Mouse (Mus musculus): ENCODE measurements around the gene Krtap31-2. TPM values are rescaled to one million over a fixed set of nuclear protein-coding genes. Genes with fewer than 3 reads are reported as not detected.

Krtap31-2 gene
- polyA plus RNA-seq (2017; shearing (Covaris generic)): not detected

GRCm38 (mm10) chr11:99935991-99936390, at the start of gene Krtap31-2:
Gene Krtap31-2 (plus strand): TSS chr11:99936291.
- ATAC-seq: no peak

- no peak for ATAC-seq
These were observed 28.5 kb upstream of the Krtap31-2 start, which contains the start of gene Krtap31-1 for GRCm38 (mm10) chr11:99907620-99908019. Gene Krtap31-1 (plus strand): TSS chr11:99907920.

GRCm38 (mm10) chr11:99914451-99914850, 21.6 kb upstream of the Krtap31-2 start, which contains the start of gene Gm11565:
Gene Gm11565 (plus strand): TSS chr11:99914751.
- ATAC-seq: no peak

- no peak for ATAC-seq
These were observed 1.7 kb downstream of the Krtap31-2 start for GRCm38 (mm10) chr11:99937751-99938264.

GRCm38 (mm10) chr11:99948175-99948574, 12.1 kb downstream of the Krtap31-2 start, which contains the start of gene Krtap9-5:
Gene Krtap9-5 (plus strand): TSS chr11:99948475.
- no peak for ATAC-seq

- no peak for ATAC-seq
These were observed 28.1 kb downstream of the Krtap31-2 start for GRCm38 (mm10) chr11:99964213-99964612.

GRCm38 (mm10) chr11:99965961-99966360, 29.9 kb downstream of the Krtap31-2 start:
- ATAC-seq: no peak

GRCm38 (mm10) chr11:99978953-99979352, 42.9 kb downstream of the Krtap31-2 start, which contains the start of gene Krtap29-1:
Gene Krtap29-1 (minus strand): TSS chr11:99979053.
- no peak for ATAC-seq

GRCm38 (mm10) chr11:99982731-99983130, 46.6 kb downstream of the Krtap31-2 start:
- ATAC-seq: no peak

GRCm38 (mm10) chr11:99983442-99983841, 47.4 kb downstream of the Krtap31-2 start:
- ATAC-seq: no peak

GRCm38 (mm10) chr11:99985291-99986092, 49.4 kb downstream of the Krtap31-2 start:
- no peak for ATAC-seq

- no peak for ATAC-seq
These were observed 50.1 kb downstream of the Krtap31-2 start, which contains the start of gene Krtap16-1 for GRCm38 (mm10) chr11:99986180-99986647. Gene Krtap16-1 (minus strand): TSS chr11:99986597.

Other genes with a start within 250 kb of the Krtap31-2 start
- not detected for gene Gm14190, start 245.6 kb upstream of the Krtap31-2 start, polyA plus RNA-seq (2017; shearing (Covaris generic))
- gene Gm14180, start 202.0 kb upstream of the Krtap31-2 start, polyA plus RNA-seq (2017; shearing (Covaris generic)): not detected
- gene Gm11595, start 163.4 kb upstream of the Krtap31-2 start, polyA plus RNA-seq (2017; shearing (Covaris generic)): not detected
- not detected for gene Krtap4-8, start 155.6 kb upstream of the Krtap31-2 start, polyA plus RNA-seq (2017; shearing (Covaris generic))
- gene Krtap4-9, start 151.1 kb upstream of the Krtap31-2 start, polyA plus RNA-seq (2017; shearing (Covaris generic)): not detected
- not detected for gene Gm11596, start 142.8 kb upstream of the Krtap31-2 start, polyA plus RNA-seq (2017; shearing (Covaris generic))
- not detected for gene Gm11569, start 137.4 kb upstream of the Krtap31-2 start, polyA plus RNA-seq (2017; shearing (Covaris generic))
- not detected for gene Gm11554, start 131.8 kb upstream of the Krtap31-2 start, polyA plus RNA-seq (2017; shearing (Covaris generic))
- not detected for gene Krtap4-13, start 126.4 kb upstream of the Krtap31-2 start, polyA plus RNA-seq (2017; shearing (Covaris generic))
- gene Gm11564, start 120.6 kb upstream of the Krtap31-2 start, polyA plus RNA-seq (2017; shearing (Covaris generic)): not detected
- not detected for gene 2300003K06Rik, start 98.2 kb upstream of the Krtap31-2 start, polyA plus RNA-seq (2017; shearing (Covaris generic))
- gene Krtap4-16, start 84.7 kb upstream of the Krtap31-2 start, polyA plus RNA-seq (2017; shearing (Covaris generic)): not detected
- gene Gm11568, start 78.4 kb upstream of the Krtap31-2 start, polyA plus RNA-seq (2017; shearing (Covaris generic)): not detected
- gene Gm11559, start 71.8 kb upstream of the Krtap31-2 start, polyA plus RNA-seq (2017; shearing (Covaris generic)): not detected
- gene Krtap9-1, start 62.9 kb upstream of the Krtap31-2 start, polyA plus RNA-seq (2017; shearing (Covaris generic)): not detected
- not detected for gene Gm11567, start 57.1 kb upstream of the Krtap31-2 start, polyA plus RNA-seq (2017; shearing (Covaris generic))
- not detected for gene Krtap31-1, start 28.4 kb upstream of the Krtap31-2 start, polyA plus RNA-seq (2017; shearing (Covaris generic))
- not detected for gene Gm11565, start 21.5 kb upstream of the Krtap31-2 start, polyA plus RNA-seq (2017; shearing (Covaris generic))
- gene Krtap9-5, start 12.2 kb downstream of the Krtap31-2 start, polyA plus RNA-seq (2017; shearing (Covaris generic)): not detected
- gene Krtap29-1, start 42.8 kb downstream of the Krtap31-2 start, polyA plus RNA-seq (2017; shearing (Covaris generic)): not detected
- not detected for gene Krtap16-1, start 50.3 kb downstream of the Krtap31-2 start, polyA plus RNA-seq (2017; shearing (Covaris generic))
- not detected for gene Krtap17-1, start 57.7 kb downstream of the Krtap31-2 start, polyA plus RNA-seq (2017; shearing (Covaris generic))
- not detected for gene Krt33a, start 79.9 kb downstream of the Krtap31-2 start, polyA plus RNA-seq (2017; shearing (Covaris generic))
- gene Krt33b, start 93.6 kb downstream of the Krtap31-2 start, polyA plus RNA-seq (2017; shearing (Covaris generic)): not detected
- gene Krt34, start 105.3 kb downstream of the Krtap31-2 start, polyA plus RNA-seq (2017; shearing (Covaris generic)): not detected
- not detected for gene Krt31, start 114.3 kb downstream of the Krtap31-2 start, polyA plus RNA-seq (2017; shearing (Covaris generic))
- gene Krt32, start 151.9 kb downstream of the Krtap31-2 start, polyA plus RNA-seq (2017; shearing (Covaris generic)): not detected
- not detected for gene Krt35, start 159.9 kb downstream of the Krtap31-2 start, polyA plus RNA-seq (2017; shearing (Covaris generic))
- gene Krt36, start 169.3 kb downstream of the Krtap31-2 start, polyA plus RNA-seq (2017; shearing (Covaris generic)): not detected
- not detected for gene Krt13, start 185.3 kb downstream of the Krtap31-2 start, polyA plus RNA-seq (2017; shearing (Covaris generic))
- not detected for gene Krt15, start 199.6 kb downstream of the Krtap31-2 start, polyA plus RNA-seq (2017; shearing (Covaris generic))
- gene Krt19, start 212.4 kb downstream of the Krtap31-2 start, polyA plus RNA-seq (2017; shearing (Covaris generic)): not detected